Mouse (Mus musculus): ENCODE measurements around the gene Map2k4. TPM values are rescaled to one million over a fixed set of nuclear protein-coding genes. Genes with fewer than 3 reads are reported as not detected.

Map2k4 gene
- total RNA-seq (2021), result 100 to 1,000 TPM; 223 to 224 TPM
- long read RNA-seq, experiment 1, transcript Map2k4-201 (11 exons, 3,695 nt), result major isoform, 32 of 94 reads
- long read RNA-seq, experiment 1, partial matches to known transcripts, result 10 of 94 reads
- long read RNA-seq, experiment 1, other reads (novel, unspliced or antisense), result 52 of 94 reads
- long read RNA-seq, experiment 2, transcript Map2k4-201 (11 exons, 3,695 nt), result major isoform, 23 of 73 reads
- long read RNA-seq, experiment 2, partial matches to known transcripts, result 5 of 73 reads
- long read RNA-seq, experiment 2, other reads (novel, unspliced or antisense), result 45 of 73 reads

DNA sequence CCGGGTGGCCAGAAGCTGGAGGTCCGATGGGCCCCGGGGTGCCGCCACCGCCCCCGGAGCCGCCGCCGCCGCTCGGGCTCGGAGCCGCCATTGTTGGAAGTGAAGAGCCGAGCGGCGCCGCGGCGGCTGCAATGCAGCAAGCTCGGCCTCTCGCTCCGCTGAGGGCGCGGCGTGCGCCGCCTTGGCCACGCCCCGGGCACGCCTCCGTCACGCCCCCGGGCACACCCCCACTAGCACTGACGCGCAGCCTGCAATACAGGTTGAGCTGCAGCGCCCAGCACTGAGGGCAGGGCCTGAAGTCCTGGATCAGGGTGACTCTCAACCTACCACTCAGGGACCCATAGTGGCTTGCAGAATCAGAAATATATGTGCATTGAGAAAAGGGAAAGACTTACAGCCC is at the start of gene Map2k4:
Map2k4 (minus strand) TSS at position 144 of the 400 bp plus-strand sequence.
- DNase-seq (ENCODE audit: low spot score in 2 of 2), result peak; percentile 82 to 91

DNA sequence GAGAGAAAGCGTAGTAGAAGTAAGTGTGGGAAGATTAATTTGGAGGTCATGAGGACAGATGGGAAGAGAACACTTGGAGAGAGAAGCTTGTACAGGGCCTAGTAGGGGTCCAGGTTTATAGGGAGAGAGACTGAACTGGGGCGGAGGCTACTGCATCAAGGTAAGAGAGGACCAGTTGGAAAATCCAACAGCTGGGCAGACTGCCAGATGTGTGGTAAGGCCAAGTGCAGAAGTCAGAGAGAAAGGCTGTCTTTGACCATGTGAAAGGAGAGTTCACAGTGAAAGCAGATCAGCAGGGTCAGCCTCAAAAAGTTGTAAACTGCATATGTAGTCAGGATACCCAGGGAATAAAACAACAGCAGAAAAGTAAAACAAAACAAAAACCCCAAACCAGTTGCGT is 36.5 kb upstream of the Map2k4 start:
- no peak for DNase-seq (ENCODE audit: low spot score in 2 of 2)

DNA sequence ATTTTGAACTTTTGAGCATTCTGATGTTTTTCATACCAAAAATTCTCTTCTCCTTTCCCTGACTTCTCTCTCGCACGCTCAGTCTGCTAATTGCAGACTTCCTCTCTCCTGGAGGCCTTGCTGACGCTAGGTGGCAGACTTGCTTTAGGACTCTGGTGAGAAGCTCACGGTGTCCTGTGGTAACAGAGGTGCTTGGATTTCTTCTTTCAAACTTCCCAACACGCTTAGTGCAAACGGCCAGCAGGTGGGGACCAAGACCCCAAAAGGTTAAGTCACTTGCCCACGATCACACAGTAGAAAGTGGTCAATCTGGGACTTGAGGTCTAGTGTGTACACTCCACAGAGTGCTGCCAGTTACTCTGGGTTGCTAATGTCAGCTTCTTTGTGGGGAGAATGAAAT is 32.8 kb upstream of the Map2k4 start:
- peak; percentile 68 to 81 for DNase-seq (ENCODE audit: low spot score in 2 of 2)

DNA sequence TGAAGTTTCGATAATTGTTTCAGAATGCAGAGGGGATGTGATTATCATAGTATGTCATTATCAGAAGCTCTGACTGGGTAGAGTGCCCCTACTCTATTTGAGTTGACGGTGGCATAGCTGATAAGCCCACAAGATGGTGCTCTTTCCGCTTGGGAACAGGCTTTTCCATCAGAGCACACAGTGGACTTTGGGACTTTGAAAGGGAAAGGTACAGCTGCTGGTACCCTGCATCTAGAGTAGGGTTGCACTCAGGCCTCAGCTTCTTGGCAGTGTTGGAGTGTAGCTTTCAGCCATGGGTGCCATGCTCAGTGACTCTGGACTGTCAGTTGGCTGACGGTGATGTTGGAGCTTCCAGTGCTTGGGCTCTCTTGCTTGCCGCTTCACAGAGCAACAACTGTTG is 32.2 kb upstream of the Map2k4 start:
- DNase-seq (ENCODE audit: low spot score in 2 of 2), result peak in 1 of 2 experiments; percentile 62

DNA sequence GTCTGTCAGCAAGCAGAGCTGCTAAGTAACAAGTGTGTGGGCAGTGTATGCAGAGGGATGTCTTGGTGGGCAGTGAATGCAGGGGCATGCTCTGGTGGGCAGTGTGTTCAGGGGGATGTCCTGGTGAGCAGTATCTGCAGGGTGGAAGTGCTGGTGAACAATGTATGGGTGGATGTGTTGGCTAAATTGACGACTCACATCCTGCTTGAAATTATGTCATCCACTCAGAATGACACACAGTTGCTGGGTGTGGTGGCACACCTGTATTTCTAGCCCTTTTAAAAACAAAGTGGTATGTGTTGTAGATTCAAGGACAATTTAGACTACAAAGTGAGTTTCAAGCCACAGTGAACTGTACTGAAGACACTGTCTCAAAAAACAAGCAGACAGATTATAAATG is 30.1 kb upstream of the Map2k4 start:
- DNase-seq (ENCODE audit: low spot score in 2 of 2), result no peak

DNA sequence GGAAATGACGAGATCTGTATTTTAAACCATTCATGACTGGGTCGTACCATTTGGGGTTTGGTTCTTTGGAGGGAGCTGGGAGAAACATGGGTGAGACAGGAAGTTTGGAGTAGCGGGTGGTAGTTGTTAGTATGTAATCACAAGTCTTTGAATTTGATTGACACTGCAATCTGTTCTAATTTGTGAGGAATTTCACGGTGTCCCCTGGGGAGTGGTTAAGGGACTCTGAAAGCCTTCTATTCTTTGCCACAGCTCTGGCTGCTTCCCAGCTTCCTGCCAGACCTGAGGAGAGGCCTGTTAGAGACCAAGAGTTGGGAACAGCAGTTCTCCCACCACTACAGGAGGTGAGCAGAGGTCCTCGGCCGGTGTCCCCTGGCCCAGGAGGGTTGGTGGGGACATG is 28.1 kb upstream of the Map2k4 start:
- DNase-seq (ENCODE audit: low spot score in 2 of 2), result no peak

DNA sequence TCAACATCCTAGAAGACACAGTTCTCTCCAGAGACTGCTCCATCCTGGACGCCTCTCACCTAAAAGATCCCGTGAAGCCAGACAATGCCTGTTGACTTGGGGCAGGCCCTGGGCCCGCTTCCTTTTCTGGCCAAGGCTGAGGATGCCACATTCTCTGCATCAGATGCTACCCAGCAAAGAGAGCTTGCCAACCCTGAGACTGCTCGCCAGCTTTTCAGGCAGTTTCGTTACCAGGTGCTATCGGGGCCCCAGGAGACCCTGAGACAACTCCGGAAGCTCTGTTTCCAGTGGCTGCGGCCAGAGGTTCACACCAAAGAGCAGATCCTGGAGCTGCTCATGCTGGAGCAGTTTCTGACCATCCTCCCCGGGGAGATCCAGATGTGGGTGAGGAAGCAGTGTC is 26.3 kb upstream of the Map2k4 start:
- DNase-seq (ENCODE audit: low spot score in 2 of 2), result no peak

DNA sequence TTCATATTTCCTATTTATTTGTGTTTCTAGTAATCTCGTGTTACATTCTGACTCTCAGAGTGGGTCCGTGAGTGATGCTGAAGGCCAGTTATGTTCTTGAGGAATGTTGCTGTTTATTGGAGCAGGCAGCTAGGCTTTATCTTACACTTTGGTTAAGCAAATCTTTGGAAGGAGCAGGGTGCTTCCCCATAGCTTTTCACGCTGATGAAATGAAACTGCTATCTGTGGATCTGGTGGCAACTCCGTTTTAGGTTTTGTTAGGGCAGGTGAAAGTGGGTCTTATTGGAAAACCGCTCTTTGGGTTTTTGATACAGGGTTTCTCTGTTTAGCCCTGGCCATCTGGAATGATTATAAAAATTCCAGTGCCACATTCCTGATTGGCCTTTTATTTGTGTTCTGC is 24.0 kb upstream of the Map2k4 start:
- no peak for DNase-seq (ENCODE audit: low spot score in 2 of 2)

DNA sequence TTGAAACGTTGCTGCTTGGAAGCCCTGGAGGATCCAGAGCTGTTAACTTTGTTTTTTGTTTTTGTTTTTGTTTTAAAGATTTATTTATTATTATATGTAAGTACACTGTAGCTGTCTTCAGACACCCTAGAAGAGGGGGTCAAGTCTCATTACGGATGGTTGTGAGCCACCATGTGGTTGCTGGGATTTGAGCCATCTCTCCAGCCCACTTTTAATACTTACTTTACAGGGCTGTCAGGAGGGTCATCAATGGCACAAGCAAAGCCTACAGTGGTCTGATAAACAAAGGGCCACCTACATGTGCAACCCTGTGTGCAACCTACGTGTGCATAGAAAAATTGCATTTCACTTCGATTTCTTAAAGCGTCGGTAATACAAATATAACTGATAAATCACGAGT is 19.5 kb upstream of the Map2k4 start:
- DNase-seq (ENCODE audit: low spot score in 2 of 2), result no peak

DNA sequence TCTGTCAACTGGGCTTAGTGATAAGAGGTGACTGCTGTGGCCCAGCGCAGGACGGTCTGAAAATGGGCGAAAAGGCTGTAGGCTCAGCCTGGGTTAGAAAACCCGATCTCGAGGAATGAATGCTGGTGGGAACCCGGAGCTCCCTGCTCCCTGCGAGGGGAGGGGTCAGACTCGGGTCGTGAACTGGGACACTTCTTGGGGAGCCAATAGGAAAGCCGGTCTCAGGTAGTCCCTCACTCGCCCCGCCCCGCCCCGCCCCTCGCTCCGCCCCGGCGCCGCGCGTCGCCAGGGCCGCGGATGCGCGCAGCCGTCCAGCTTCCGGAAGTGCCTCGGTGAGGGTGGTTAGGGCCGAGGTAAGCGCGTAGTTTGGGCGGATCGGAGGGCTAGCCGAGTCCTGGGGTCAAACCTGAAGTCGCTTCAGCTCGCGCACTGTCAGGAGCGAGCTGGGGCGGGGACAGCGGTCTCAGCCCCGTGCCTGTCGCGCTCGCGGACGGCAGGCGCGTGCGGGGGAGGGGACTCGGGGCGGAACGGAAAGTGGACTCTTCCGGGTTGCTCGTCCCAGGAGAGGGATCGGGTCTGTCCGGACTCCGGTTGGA is 18.9 kb upstream of the Map2k4 start, which contains the start of gene Zkscan6:
Zkscan6 (plus strand) TSS at position 267 of the 596 bp plus-strand sequence.
- peak; percentile 80 to 89 for DNase-seq (ENCODE audit: low spot score in 2 of 2)

DNA sequence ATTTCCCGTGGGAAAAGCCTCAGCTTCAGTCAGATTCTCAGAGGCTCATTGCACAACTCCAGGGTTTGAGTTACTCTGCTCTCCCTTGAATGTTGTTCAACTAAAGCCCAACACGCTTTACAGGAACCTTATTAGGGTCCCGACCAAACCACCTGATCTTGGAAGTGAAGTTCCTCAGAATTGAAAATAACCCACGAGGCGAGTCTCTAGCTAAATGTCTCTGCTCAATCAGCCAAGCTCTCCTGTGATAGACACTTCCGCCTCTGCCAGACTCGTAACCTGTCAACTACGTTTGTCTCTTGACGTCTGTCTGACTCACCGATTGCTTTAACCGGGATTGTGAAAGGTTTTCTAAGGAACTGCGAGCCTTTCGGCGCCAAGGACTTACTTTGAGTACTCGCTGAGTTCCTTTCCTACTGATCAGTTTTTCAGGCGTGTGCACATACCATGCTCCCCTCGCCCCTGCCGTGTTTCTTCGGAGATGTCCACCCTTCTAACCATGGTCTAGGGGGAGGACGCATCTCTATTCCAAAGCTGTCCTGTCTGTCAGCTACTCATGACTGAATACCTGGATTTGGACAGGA is 18.3 kb upstream of the Map2k4 start:
- DNase-seq (ENCODE audit: low spot score in 2 of 2), result no peak

DNA sequence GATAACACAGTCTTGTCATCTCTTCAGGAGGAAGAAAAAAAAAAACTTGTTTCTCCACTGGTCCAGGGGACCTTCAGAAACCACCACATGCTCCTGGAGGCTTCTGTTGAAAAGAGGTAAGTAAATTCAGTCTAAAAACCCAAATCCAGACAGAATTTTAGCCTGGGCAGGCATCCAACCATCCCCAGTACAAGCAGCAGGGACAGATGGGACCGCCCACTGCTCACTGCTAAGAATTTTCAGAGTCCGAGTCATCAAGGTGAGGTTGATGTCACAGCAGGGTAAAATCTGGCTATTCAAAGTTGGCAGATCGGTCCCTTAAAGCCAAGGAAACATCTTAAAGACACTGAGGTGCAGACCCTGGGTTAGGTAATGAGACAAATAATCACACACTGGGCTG is 13.8 kb upstream of the Map2k4 start:
- peak; percentile 59 to 80 for DNase-seq (ENCODE audit: low spot score in 2 of 2)

DNA sequence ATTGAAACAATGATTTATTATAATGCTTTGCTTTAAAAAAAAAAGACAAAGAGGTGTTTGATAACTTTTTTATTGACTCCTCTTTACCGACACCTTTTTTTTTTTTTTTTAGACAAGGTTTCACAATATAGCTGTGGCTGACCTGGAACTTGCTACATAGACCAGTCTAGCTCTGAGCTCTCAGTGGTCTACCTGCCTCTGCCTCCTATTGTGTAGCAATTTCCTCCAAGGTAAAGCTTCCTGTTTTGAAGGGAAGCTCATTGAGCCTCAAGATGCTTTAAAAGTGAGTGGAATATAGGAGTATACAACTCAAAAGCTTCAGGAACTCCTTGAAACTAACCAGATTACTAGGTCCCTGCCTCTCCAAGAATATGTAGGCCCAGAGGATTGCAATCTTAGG is 7.8 kb upstream of the Map2k4 start:
- DNase-seq (ENCODE audit: low spot score in 2 of 2), result no peak

DNA sequence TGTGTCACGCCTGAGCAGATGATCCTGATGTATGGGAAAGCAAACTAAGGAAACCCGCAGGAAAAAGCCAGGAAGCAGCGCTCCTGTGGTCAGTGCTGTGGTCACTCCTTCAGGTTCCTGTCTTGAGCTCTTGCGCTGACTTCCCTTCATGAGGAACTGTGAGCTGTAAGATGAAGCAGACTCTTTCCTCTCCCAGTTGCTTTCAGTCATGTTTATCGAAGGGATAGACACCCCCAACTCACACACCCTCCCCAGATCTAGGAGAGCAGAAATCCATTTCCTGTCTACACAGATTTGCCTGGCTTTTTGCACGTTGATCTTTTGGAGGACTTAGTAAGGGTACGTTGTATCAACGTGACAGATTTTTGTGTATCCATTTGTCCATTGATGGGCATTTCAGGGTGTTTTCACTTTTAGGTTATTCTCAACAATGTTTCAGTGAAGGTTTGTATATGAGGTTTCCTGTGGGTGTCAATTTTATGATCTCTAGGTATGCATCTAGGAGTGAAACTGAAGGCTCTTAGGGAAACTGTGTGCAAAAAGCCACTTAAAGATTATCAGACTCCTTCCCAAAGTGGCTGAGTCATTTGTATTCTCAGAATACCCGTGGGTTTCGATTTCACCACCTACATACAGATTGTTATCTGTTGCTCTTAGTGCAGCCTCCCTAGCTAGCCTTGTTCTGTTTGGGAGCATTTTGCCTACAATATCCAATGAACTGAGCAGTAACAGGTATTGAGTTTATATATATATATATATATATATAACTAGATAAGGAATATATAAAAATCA is 6.5 kb upstream of the Map2k4 start:
- DNase-seq (ENCODE audit: low spot score in 2 of 2), result no peak

DNA sequence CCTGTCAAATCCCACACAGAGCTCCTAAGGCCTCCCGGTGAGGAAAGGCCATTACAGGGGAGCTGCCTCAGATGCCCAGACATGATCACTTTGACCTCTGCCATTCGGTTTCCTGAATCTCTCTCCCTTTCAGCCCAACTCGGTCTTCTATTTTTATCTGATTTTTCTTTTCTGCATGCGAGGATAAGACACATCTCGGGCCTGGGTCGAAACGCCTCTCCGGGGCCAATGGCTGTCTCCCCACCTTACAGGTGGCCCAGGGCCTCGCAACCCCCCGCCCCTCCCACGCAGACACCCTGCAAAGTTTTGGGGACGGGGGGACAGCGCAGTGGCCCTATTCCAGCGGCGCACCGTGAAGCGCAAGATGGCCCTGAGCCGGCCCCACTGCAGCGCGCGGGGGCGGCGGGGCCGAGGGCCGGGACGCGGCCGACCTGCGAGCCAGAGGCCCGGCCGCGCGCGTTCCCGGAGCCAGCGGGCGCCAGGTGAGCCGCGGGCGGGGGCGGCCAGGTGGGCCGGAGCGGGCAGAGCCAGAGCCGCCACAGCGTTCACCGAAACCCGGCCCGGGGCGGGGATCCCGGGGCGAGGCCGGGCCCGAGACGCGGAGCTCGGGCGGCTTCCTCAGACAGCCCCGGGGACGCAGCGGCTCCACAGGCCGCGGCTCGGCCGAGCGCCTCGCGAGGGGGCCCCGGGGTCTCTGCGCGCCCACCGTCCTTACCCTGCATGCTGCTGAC is 511 bp downstream of the Map2k4 start:
- peak in 1 of 2 experiments; percentile 19 for DNase-seq (ENCODE audit: low spot score in 2 of 2)

DNA sequence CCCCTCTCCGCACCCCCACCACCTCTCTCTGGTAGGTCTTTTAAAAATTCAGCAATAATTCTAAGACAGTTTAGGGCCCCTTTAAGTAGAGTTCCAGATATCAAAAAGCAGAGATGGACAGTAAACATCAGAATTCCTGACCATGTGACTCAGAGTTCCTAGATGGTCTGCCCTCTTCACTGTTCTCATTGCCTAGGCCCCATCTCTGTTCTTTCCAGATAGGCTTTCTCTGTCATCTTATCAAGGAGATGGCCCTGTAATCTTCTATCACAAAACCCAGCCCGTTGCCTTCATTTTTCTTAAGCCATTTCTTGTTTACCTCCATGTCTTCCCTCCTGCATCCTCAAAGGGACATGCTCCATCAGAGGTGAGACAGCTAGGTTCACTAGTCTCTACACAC is 1.9 kb downstream of the Map2k4 start:
- DNase-seq (ENCODE audit: low spot score in 2 of 2), result no peak

DNA sequence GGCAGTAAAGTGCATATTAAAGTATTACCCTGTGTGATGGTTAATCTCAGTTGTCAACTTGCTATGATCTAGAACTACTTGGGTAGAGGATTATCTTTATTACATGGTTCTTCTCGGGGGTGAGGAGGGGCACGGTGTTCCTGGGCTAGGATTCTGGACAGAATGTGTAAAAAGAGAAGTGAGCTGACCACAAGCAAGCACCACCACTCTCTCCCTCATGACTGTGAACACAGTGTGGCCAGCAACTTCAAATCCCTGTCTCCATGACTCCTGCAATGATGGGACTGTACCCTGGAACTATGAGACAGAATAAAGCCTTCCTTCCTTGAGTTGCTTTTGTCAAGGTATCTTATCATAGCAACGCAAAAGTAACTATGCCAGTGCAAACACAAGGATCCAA is 6.5 kb downstream of the Map2k4 start:
- DNase-seq (ENCODE audit: low spot score in 2 of 2), result no peak

DNA sequence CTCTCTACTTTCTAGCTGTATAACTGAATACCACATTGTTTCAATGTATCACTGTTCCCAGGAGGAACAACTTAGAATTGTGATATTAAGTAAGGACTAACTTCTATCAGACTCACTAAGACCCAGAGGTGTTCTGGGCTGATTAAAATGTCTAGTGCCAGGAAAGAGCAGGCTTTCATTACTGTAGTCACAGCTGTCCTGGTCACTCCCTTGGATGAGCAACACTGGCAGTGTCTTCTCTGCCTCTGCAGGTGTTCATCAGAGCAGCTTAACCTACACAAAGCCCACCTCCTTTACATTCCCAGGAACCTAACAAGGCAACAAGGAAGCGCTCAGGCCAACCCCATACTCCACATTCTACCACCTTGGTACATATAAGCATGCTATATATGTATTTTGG is 8.5 kb downstream of the Map2k4 start:
- no peak for DNase-seq (ENCODE audit: low spot score in 2 of 2)

DNA sequence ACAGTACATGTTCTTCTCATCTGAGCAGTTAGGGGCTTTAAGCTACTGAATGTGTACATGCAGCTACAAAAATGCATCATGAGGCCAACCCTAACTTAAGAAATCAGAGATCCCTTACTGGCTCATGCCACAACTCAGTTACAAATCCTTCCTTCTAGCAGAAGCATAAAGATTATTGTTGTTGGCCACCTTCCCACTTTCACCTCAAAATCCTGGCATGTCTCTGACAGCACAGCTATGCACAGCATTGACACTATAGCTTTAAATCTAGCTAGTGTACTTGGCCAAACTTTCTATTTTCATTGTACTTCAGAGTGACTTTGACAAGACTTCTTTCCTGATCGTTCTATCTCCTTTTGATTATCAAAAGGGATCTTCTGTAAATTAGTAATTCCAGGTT is 9.0 kb downstream of the Map2k4 start:
- no peak for DNase-seq (ENCODE audit: low spot score in 2 of 2)

DNA sequence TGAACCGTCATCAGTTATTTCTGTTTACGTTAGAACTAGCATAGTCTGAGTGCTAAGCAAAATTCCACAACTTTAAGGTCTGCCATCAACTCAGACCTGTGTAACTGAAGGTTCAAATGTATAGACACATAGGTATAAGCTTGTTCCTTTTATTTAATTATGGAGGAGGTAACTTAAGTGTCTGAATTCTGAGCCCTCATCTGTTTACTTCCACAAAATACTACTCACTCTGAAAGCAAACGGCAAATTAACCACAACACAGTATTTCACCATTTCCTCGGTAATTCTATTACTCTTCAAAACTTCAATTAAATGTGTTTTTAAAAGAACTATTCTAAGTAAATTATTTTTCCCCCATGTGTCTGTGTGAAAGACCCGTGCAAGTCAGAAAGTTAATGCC is 10.3 kb downstream of the Map2k4 start:
- no peak for DNase-seq (ENCODE audit: low spot score in 2 of 2)

DNA sequence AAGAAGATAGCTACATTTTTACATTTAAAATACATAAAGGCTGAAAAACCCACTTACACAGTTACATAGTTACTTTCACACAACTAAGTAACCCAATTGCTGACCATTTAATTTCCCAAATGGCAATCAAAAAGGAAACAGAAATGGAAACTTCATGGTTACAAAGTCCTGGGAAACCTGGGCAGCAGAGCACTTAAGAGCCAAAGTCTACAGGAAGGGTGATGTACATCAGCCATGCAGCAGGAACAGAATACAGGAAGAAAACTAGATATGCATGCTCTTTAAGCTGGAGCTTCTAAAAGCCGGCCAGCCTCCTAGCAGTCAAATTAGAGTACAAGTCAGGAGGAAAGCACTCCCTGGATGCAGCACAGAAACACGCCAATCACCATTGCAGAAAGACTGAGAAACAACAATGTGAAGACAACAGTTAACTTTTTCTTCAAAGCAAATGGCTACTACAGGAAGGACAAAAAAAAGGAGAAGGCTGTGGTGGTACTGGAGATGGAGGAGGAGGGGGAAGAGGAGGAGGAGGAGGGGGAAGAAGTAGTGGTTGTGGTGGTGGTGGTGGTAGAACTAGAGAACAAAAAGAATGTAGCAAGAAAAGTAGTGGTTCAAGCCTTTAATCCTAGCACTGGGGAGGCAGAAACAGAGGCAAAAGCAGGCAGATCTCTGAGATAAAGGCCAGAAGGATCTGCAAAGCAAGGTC is 11.0 kb downstream of the Map2k4 start:
- no peak for DNase-seq (ENCODE audit: low spot score in 2 of 2)
